Mouse (Mus musculus) kidney, embryonic 14.5 days (tissue): ENCODE measurements at regions not wholly inside any gene's neighbourhood (a gene's known extent, or its start where the extent isn't known, plus 50 kb on each side); places are given as distances from the start of the nearest gene placed in this dataset.

Source experiments
- ATAC-seq: fragments of 200-750 bp; cut with Nextera tagmentation; 2 replicates; pipeline ENCODE4 v1.8.0; 2017; ENCODE audit warnings: moderate number of reproducible peaks, mild to moderate bottlenecking, moderate TSS enrichment, moderate library complexity; ENCODE audit not compliant: low FRiP score, low TSS enrichment
- H3K27ac ChIP-seq: fragments of 300-500 bp; sonication (generic); 2 replicates; pipeline ENCODE4 v1.5.1; 2014; ENCODE audit warnings: low read depth, mild to moderate bottlenecking, low read length, moderate library complexity, mixed read lengths
- H3K27me3 ChIP-seq: fragments of 300-500 bp; sonication (generic); 2 replicates; pipeline ENCODE4 v1.6.1; 2014; ENCODE audit warnings: mild to moderate bottlenecking, low read length; ENCODE audit not compliant: control insufficient read depth, insufficient read depth
- H3K36me3 ChIP-seq: fragments of 300-500 bp; sonication (generic); 2 replicates; pipeline ENCODE4 v1.6.1; 2014; ENCODE audit warnings: low read length, mixed read lengths; ENCODE audit not compliant: control insufficient read depth, insufficient read depth
- H3K4me1 ChIP-seq: fragments of 300-500 bp; sonication (generic); 2 replicates; pipeline ENCODE4 v1.6.1; 2014; ENCODE audit warnings: low read length, mixed read lengths; ENCODE audit not compliant: control insufficient read depth, insufficient read depth
- H3K4me2 ChIP-seq: fragments of 300-500 bp; sonication (generic); replicated peaks from 2 replicates; pipeline ENCODE4 v1.6.1; 2014; ENCODE audit warnings: low read depth, mild to moderate bottlenecking, low read length
- H3K4me3 ChIP-seq: fragments of 300-500 bp; sonication (generic); 2 replicates; pipeline ENCODE4 v1.5.1; 2014; ENCODE audit warnings: mild to moderate bottlenecking, low read length
- H3K9ac ChIP-seq: fragments of 300-500 bp; sonication (generic); 2 replicates; pipeline ENCODE4 v1.6.1; 2014; ENCODE audit warnings: low read depth, mild to moderate bottlenecking, low read length, moderate library complexity
- H3K9me3 ChIP-seq: fragments of 300-500 bp; sonication (generic); 2 replicates; pipeline ENCODE4 v1.6.1; 2016; ENCODE audit warnings: low read length; ENCODE audit not compliant: control insufficient read depth
- WGBS: fragments of 180-500 bp; shearing (Covaris S2); extraction: QIAGEN DNeasy Blood & Tissue Kit; methylation state at CpG from one replicate; pipeline ENCODE4 v1.1.7; 2014; 5-methylcytosine and 5-hydroxymethylcytosine counted together

DNA sequence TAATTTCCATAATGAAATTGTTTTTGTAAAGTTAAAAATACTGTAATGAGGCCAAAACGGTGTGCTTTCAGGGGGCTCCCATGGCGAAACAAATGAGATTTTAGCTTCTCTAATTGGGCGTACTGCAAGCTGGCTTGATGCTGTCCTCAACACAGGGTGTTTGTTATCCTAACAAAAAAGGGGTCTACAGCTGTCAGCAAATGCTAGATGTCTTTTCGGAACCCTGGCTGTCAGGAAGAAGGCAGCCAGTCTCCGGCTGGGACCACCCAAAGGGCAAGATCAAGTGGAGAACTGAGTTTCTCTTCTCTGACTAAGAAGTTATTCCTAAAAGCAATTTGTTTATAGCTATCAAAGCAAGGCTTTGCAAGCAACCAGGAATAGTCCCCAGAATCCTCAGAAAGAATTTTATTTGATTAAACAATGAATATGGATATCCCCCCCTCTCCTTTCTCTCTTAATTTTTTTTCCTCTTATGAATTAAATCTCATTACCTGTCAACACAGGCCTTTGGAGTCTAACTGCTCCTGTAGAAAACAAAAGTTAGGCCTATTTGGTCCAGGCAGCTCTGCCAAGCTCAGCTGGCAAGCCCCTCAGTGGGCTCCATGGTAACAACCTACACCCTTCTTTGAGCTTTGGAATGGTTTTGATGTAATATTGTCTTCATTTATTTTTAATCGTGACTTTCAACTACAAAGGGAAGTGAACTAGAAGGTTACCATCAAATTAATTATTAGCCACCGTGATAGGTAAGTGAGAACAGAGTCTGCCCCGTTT, 283.4 kb downstream of the Nedd1 start:
- Histone ChIP-seq H3K36me3 (no peaks in the 10 kb centered on the region), H3K9ac (no peak overlapping the region), H3K27ac (no peak overlapping the region), H3K4me2 (no peak overlapping the region), H3K4me3 (no peak overlapping the region), H3K27me3 (no peaks in the 10 kb centered on the region), H3K4me1 (no peaks in the 10 kb centered on the region), H3K9me3 (no peaks in the 10 kb centered on the region)
- 57% methylated on average over 8 of the region's 8 CpGs for WGBS
- ATAC-seq: no peak

GRCm38 (mm10) chr10:92429256-92429655, 293.0 kb downstream of the Nedd1 start:
- 49% methylated on average over 7 of the region's 7 CpGs for WGBS
- no peak overlapping the region for H3K4me2 ChIP-seq
- ATAC-seq: no peak
- H3K27ac ChIP-seq: no peak overlapping the region
- no peaks in the 10 kb centered on the region for H3K27me3 ChIP-seq
- H3K4me1 ChIP-seq: no peaks in the 10 kb centered on the region
- no peak overlapping the region for H3K9ac ChIP-seq
- no peak overlapping the region for H3K4me3 ChIP-seq
- no peaks in the 10 kb centered on the region for H3K36me3 ChIP-seq
- no peaks in the 10 kb centered on the region for H3K9me3 ChIP-seq

DNA sequence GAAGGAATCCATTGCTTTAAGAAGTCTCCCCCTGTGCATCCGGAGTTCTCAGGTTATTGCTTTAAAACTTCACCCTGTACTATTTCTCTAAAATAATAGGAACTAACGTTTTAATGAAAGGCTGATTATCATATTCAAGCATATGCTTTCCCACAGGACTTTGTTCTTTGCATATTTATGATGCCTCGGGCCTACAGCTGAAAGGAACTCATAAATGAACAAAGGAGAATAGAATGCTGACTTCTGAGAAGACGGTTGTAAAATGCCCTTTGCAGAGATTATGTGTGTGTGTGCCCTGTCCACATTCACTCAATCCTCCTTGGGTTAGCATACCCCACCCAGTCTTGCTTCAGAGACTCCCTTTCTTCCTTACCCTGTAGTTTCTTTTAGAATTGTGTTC, 294.2 kb downstream of the Nedd1 start:
- Histone ChIP-seq H3K27me3 (no peaks in the 10 kb centered on the region), H3K27ac (no peak overlapping the region), H3K4me3 (no peak overlapping the region), H3K4me1 (no peaks in the 10 kb centered on the region), H3K36me3 (no peaks in the 10 kb centered on the region), H3K4me2 (no peak overlapping the region), H3K9ac (no peak overlapping the region), H3K9me3 (no peaks in the 10 kb centered on the region)
- WGBS: 31% methylated on average over 4 of the region's 4 CpGs
- ATAC-seq: no peak

DNA sequence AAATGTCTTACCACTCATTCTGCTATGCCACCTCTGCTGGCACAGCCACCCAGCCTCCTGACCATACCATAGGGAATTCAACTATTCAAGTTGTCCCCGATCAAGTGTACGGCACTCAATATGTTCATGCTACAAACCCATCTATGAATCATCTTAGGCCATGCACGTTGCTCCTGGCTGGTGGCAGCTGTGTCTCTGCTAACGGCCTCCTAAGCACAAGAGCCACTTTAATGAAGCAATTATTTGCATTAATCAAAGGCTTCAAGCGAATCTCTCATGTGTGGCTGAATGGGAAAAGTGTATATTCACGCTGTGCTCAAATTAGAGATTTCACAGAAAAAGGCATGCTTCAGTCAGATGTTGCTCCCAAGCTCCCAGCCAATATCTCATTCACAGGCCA, 295.8 kb downstream of the Nedd1 start:
- no peak overlapping the region for H3K4me3 ChIP-seq
- no peak overlapping the region for H3K27ac ChIP-seq
- H3K4me1 ChIP-seq: no peaks in the 10 kb centered on the region
- no peak overlapping the region for H3K9ac ChIP-seq
- H3K27me3 ChIP-seq: no peaks in the 10 kb centered on the region
- no peak for ATAC-seq
- no peak overlapping the region for H3K4me2 ChIP-seq
- H3K9me3 ChIP-seq: no peaks in the 10 kb centered on the region
- H3K36me3 ChIP-seq: no peaks in the 10 kb centered on the region
- 85% methylated on average over 6 of the region's 6 CpGs for WGBS

DNA sequence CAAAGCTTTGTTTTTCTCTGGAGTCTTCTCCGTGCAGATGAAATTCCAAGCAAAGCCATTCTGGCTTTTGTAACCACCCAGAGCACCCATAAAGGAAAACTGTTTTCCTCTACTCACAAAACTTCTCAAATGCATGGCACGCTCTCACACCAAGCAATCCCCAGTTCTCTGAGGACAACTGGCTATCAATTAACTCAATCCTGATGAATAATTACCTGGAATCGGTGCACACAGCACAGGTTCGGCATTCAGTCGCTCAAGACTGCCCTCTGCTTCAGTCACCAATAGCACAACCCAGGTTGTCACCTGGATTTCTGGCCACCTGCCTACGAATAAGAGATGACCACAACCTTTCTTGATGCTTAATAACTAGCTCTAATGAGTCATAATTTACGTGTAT, 309.5 kb downstream of the Nedd1 start:
- Histone ChIP-seq H3K4me1 (0 out of 2 replicates have a peak, but pooled peaks cover 4% of the 10 kb centered on the region), H3K36me3 (no peaks in the 10 kb centered on the region), H3K4me2 (no peak overlapping the region), H3K27ac (no peak overlapping the region), H3K27me3 (no peaks in the 10 kb centered on the region), H3K4me3 (no peak overlapping the region), H3K9me3 (no peaks in the 10 kb centered on the region), H3K9ac (no peak overlapping the region)
- no peak for ATAC-seq
- WGBS: 74% methylated on average over 7 of the region's 7 CpGs

GRCm38 (mm10) chr10:92410813-92411325, 311.4 kb downstream of the Nedd1 start:
- H3K4me2 ChIP-seq: no peak overlapping the region
- WGBS: 72% methylated on average over 5 of the region's 5 CpGs
- no peaks in the 10 kb centered on the region for H3K36me3 ChIP-seq
- no peaks in the 10 kb centered on the region for H3K9me3 ChIP-seq
- H3K4me3 ChIP-seq: no peak overlapping the region
- 0 out of 2 replicates have a peak, but pooled peaks cover 4% of the 10 kb centered on the region for H3K4me1 ChIP-seq
- no peak overlapping the region for H3K9ac ChIP-seq
- no peak for ATAC-seq
- H3K27me3 ChIP-seq: no peaks in the 10 kb centered on the region
- H3K27ac ChIP-seq: no peak overlapping the region

- Histone ChIP-seq H3K27ac (no peak overlapping the region), H3K9ac (no peak overlapping the region), H3K27me3 (no peaks in the 10 kb centered on the region), H3K9me3 (no peaks in the 10 kb centered on the region), H3K4me2 (no peak overlapping the region), H3K4me3 (no peak overlapping the region), H3K4me1 (0 out of 2 replicates have a peak, but pooled peaks cover 3% of the 10 kb centered on the region), H3K36me3 (no peaks in the 10 kb centered on the region)
- no peak for ATAC-seq
- WGBS: 55% methylated on average over 15 of the region's 15 CpGs
Observed at GRCm38 (mm10) chr10:92404697-92405293, 317.4 kb downstream of the Nedd1 start.

DNA sequence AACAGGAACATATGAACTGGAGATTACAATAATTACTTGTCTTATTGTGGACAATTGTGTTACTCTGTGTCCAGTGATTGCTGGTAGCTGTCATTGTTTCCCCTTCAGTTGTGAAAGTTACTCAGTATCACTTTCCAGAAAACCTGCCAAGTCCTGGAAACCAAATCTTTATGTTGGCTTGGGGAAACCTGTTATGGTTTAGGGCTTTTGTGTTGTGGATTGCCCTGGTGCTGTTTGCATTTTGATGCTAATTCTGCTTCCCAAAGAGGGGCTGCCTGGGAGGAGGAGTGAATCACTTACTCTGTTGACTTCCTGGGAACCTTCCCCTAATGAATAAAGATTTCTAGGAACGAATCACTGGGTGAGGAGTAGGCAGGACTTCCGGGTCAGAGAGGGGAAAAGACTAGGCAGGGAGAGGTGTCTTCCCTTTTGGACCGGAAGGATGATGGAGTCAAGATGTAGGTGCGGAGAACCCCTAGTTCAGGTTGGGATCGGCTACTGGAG, 321.6 kb downstream of the Nedd1 start:
- Histone ChIP-seq H3K27ac (no peak overlapping the region), H3K4me1 (0 out of 2 replicates have a peak, but pooled peaks cover 3% of the 10 kb centered on the region), H3K9ac (no peak overlapping the region), H3K4me3 (no peak overlapping the region), H3K27me3 (no peaks in the 10 kb centered on the region), H3K36me3 (no peaks in the 10 kb centered on the region), H3K4me2 (no peak overlapping the region), H3K9me3 (no peaks in the 10 kb centered on the region)
- ATAC-seq: no peak
- 76% methylated on average over 5 of the region's 5 CpGs for WGBS

DNA sequence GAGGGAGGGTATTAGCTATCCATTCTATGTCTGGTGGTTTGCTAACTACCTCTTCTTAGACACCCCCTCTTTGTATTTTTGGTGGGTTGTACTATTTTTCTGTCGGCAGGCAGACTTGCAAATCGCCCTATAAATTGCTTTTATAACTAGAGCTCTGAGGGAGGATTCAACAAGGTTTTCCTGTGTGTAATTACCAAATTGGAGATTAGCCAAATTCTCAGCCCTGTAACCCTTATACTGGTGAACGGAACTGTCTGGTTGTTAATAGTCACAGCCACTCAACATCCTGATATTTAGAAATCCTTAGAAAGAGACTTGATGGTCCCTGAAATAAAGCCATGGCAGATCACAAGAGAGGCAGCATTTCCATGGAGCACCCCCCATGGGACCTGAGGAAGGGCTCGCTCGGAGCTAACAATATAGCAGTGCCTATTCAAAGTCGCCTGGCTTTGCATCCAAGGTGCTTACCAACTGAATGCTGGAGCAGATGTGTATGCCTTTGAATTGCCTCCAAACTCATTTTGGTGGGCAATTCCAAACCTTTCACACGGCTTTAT, 333.0 kb downstream of the Nedd1 start:
- no peak for ATAC-seq
- H3K4me3 ChIP-seq: no peak overlapping the region
- no peaks in the 10 kb centered on the region for H3K27me3 ChIP-seq
- H3K4me2 ChIP-seq: no peak overlapping the region
- no peak overlapping the region for H3K27ac ChIP-seq
- no peaks in the 10 kb centered on the region for H3K9me3 ChIP-seq
- no peaks in the 10 kb centered on the region for H3K36me3 ChIP-seq
- 58% methylated on average over 7 of the region's 7 CpGs for WGBS
- no peak overlapping the region for H3K9ac ChIP-seq
- no peaks in the 10 kb centered on the region for H3K4me1 ChIP-seq
